Mouse (Mus musculus) frontal cortex, postnatal 25 days (tissue): ENCODE measurements at regions not wholly inside any gene's neighbourhood (a gene's known extent, or its start where the extent isn't known, plus 50 kb on each side); places are given as distances from the start of the nearest gene placed in this dataset.

Experiments
- DNase-seq, 2 experiments: peaks; one replicate each; pipeline ENCODE4 v3.0.0; 2022; ENCODE audit warnings: low spot score in 2 of 2

DNA sequence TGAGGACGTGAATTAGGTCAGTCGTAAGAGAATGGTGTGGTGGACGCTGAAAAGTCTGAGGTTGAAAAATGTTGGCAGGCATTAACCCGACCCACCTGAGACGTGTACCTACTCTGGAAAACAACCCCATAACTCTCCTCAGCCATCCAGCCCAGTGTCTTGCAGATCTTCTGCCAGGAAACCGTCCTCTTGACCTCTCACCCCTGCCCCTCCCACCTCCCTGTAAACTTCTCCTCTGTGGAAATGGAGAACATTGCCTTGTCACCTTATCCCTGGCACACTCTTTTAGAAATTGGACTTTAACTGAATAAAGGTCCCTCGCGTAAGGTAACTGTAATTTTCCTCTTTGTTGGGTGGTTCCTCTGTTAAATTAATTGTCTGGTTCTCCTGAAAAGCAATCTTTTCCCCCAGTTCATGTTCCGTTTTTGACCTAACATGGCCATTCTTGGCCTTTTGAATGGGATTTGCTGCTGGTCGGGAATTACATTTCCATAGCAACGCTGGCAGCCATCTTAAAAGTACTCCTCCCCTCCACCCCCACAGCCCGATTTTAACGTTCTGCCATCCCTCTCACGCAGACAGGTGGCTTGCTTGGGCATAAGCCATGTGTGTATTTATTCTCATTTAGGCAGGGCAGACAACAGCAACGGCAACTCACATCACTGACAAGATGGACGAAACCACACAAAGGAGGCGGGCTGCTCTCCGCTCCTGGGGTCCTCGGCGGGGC, 196.8 kb upstream of the 4931429L15Rik start:
- no peak for DNase-seq

- DNase-seq = no peak
Observed at GRCm38 (mm10) chr9:46512276-46513051, 192.7 kb upstream of the 4931429L15Rik start.

GRCm38 (mm10) chr9:46511307-46511706, 191.5 kb upstream of the 4931429L15Rik start:
- DNase-seq = no peak

- no peak for DNase-seq
Observed at GRCm38 (mm10) chr9:46509896-46510295, 190.1 kb upstream of the 4931429L15Rik start.

DNA sequence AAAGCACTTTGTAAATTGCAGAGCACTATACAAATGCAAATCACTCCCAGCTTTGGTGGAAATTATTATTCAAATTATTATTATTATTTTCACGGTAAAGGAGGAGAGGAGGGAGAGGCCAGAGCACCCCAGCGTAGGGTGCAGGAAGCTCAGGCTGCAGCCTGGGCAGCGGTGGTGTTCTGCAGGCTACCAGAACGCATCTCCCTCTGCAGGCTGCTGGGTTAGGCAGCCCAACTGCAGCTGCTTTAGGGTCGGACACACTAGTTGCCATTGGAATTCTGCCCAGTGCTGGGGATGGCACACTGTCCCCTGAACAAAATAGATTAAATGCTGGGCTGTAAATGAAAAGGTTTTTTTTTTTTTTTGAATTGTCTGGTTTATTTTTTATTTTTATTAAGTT, 189.7 kb upstream of the 4931429L15Rik start:
- no peak for DNase-seq

- DNase-seq = no peak
Observed at GRCm38 (mm10) chr9:46507036-46507435, 187.2 kb upstream of the 4931429L15Rik start.

- no peak for DNase-seq
Observed at GRCm38 (mm10) chr9:46504536-46504935, 184.8 kb upstream of the 4931429L15Rik start.

DNA sequence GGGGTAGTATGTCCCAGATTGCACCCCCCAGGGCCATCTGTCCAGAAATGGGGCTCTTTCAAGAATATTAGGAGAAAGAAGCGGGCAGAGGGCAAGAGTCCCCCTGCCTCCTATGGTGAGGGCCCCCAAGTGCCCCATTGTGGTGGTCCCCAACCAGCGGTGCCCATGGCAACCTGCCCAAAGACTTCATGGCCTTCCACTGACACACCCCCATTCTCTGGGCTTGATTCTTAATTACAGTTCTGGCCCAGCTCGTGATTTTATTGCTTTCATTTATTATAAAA, 184.3 kb upstream of the 4931429L15Rik start:
- DNase-seq = no peak

GRCm38 (mm10) chr9:46503321-46504132, 183.7 kb upstream of the 4931429L15Rik start:
- no peak for DNase-seq

DNA sequence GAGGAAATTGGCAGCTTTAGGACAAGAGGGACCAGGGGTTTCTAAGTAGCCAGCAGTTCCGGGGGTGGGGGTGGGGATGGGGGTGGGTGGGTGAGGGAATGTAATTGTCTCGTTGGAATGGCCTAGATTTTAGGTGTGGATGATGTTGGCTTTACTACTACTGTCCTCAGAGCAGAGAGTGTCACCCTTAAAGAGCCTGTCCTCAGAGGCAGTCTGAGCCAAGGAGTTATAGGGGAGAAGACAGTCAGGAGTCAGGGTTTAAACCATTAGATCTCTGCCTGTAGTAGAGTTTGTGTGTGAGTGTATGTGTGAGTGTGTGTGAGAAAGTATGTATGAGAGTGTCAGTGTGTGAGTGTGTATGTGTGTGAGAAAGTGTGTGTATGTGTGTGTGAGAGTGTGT, 179.6 kb upstream of the 4931429L15Rik start:
- DNase-seq = no peak

DNA sequence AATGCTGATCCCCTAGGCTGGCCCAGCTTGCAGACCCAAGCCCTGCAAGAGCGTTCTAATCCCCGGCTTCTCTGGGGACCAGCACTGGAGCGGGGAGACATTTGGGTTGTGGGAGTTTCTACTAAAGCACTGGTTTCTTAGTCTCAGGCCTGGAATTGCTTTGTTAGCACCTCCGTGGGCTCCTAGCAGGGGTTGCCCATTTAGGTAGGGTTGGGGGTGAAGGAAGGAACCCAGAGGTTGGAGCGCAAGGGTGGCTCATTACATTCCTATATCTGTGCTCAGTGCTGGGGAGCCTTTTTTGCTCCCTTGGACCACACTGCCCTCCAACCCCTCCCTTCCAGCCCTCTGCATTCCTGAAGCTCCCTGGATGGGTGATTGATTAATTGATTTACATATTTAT, 179.1 kb upstream of the 4931429L15Rik start:
- no peak for DNase-seq

GRCm38 (mm10) chr9:46495276-46495675, 175.5 kb upstream of the 4931429L15Rik start:
- no peak for DNase-seq

GRCm38 (mm10) chr9:46482859-46483443, 163.2 kb upstream of the 4931429L15Rik start:
- no peak for DNase-seq

DNA sequence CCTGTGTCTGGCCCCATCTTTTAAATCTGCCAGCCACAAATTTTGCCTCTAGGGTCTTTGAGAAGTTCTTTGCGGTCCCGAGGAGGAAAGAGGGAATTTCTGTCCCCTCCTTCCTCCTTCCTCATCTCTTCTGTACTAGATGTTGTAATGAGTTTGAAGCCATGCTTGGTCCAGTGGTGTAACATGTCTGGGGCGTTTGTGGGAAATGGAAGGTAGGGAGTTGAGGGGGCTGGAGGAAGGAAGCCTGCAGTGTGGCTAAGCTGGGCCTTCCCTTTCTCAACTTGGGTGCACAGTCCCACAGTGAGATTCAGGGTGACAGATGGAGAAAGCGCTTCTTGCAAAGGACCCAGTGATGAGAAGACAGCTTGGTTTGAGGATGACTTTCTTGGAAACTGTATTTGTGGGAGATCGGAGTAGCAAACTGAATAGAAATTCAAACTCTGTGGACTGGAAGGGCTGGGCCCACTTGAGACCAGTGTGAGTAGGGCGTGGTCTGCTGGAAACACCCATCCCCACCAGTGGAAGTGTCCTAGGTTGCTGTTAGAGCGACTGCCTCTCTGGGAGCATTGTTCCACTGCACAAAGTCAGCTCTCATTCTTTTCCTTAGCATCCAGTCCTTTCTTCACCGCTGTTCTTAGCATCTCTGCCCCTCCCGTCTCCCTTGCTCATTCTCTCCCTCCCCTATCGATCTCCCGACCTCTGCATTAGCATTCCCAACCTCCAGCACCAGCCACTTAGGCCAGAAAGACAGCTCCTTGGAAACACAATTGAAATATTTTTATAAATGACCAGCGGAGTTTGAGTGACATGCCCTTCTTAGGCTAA, 162.5 kb upstream of the 4931429L15Rik start:
- no peak for DNase-seq

DNA sequence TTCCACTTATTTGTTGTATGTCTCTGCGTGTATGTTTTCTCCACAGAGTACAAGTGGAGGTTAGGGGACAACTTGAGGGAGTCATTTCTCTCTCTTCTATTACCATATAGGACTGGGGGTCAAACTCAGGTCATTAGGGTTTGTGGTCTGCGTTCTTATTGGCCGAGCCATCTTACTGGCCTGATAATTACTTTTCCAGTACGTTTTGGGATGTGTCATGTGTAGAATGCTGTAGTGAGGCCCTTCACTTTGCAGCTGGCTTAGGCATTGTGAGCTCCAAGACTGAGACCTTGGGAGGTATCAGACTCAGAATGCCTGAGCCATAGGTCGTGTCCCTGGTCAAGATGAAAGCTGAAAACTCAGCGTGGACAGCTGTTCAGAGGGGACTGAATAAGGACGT, 161.7 kb upstream of the 4931429L15Rik start:
- DNase-seq = no peak

- no peak for DNase-seq
Observed at GRCm38 (mm10) chr9:46480080-46480690, 160.4 kb upstream of the 4931429L15Rik start.

DNA sequence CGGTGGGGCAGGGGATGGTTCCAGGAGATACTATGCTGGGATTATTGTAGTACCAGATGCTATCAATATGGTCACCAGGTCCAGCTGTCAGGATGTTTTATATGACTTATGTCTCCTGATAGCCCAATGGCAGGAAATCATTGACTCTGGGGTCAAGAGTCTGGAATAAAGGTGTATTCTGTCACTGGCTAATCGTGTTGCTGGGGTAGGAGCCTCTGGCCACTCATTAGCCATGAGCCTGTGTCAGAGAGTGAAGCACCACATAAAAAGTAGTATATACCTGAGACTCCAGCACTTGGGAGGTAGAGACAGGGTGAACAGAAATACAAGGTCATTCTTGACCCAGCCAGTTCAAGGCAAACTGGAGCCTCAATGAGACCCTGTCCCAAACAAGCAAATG, 158.8 kb upstream of the 4931429L15Rik start:
- no peak for DNase-seq

- no peak for DNase-seq
Observed at GRCm38 (mm10) chr9:46476516-46476915, 156.7 kb upstream of the 4931429L15Rik start.

GRCm38 (mm10) chr9:46473681-46474080, 153.9 kb upstream of the 4931429L15Rik start:
- no peak for DNase-seq

DNA sequence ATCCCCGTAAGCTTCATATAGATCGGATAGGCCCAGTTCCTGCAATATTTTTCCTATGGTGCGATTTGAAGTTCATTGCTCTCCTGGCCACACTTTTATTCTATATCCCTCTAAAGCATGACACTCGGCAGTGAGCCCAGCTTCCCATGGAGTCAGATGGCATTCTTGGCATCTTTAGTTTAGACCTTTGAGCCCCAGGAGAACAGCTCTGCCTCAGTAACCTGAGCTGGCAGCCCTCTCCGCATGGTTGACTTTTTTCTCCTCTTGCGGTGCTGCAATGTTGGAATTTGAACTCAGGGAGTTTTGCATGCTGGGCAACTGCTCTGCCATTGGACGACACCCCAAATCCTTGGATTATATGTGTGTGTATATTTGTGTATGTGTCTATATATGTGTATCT, 149.7 kb upstream of the 4931429L15Rik start:
- DNase-seq = no peak

- no peak for DNase-seq
Observed at GRCm38 (mm10) chr9:46468306-46468705, 148.5 kb upstream of the 4931429L15Rik start.
